Mouse (Mus musculus) G1E (cell line): Measurements from ENCODE around the gene Aftph. TPM values are rescaled to one million over a fixed set of nuclear protein-coding genes. Genes with fewer than 3 reads are reported as not detected.

Source experiments
- ATAC-seq: 2 replicates; pipeline ENCODE4 v1.8.0; 2016; ENCODE audit warnings: mild to moderate bottlenecking; ENCODE audit not compliant: insufficient number of reproducible peaks, poor library complexity, low FRiP score, severe bottlenecking; ENCODE audit errors: extremely low read depth
- DNase-seq: peaks from one replicate; pipeline ENCODE4 v3.0.0; 2012; ENCODE audit warnings: low spot score
- H3K27me3 ChIP-seq: 2 replicates; pipeline ENCODE4 v1.6.1; 2012; ENCODE audit warnings: mild to moderate bottlenecking, low read length, inconsistent platforms; ENCODE audit not compliant: insufficient read depth
- H3K36me3 ChIP-seq: replicated peaks from 2 replicates; pipeline ENCODE3; 2012; ENCODE audit warnings: mild to moderate bottlenecking, inconsistent platforms
- H3K4me1 ChIP-seq: 2 replicates; pipeline ENCODE4 v1.6.1; 2012; ENCODE audit warnings: low read depth, low read length, inconsistent platforms, mixed read lengths; ENCODE audit not compliant: insufficient read depth
- H3K4me3 ChIP-seq: 2 replicates; pipeline ENCODE4 v1.5.1; 2012; ENCODE audit warnings: low read depth, mild to moderate bottlenecking, inconsistent platforms, low read length, moderate library complexity, mixed read lengths
- H3K9me3 ChIP-seq: replicated peaks from 2 replicates; pipeline ENCODE4 v1.6.1; 2012; ENCODE audit warnings: inconsistent platforms
- CTCF ChIP-seq: IDR thresholded peaks from 2 replicates; pipeline ENCODE4 v1.5.1; 2012; ENCODE audit warnings: low read depth, low read length, inconsistent platforms, mixed read lengths
- GATA1 ChIP-seq: IDR thresholded peaks from 2 replicates; pipeline ENCODE4 v1.6.1; 2012; ENCODE audit warnings: borderline replicate concordance, low read length, inconsistent platforms, mixed read lengths
- GATA2 ChIP-seq: IDR thresholded peaks from 2 replicates; pipeline ENCODE4 v1.6.1; 2012; ENCODE audit warnings: low read depth, low read length, inconsistent platforms, borderline replicate concordance
- POLR2AphosphoS5 ChIP-seq: IDR thresholded peaks from 2 replicates; pipeline ENCODE4 v1.6.1; 2012; ENCODE audit warnings: low read depth, low read length, inconsistent platforms; ENCODE audit not compliant: insufficient replicate concordance
- TAL1 ChIP-seq: conservative IDR thresholded peaks from 2 replicates; pipeline ENCODE4 v1.6.1; 2012; ENCODE audit warnings: low read depth, low read length, inconsistent platforms, mixed read lengths
- polyA plus RNA-seq: library from polyadenylated mRNA; stranded (reverse); fragments of >175 nt; gene quantifications from 2 replicates; pipeline ENCODE4 v1.2.3, GENCODE M21; 2012
- total RNA-seq, 2 experiments: library from RNA; stranded (forward) in 1 of 2; stranded (reverse) in 1 of 2; fragments of 200-1000 nt in 1 of 2; fragments of >200 nt in 1 of 2; fragmentation: Nextera tagmentation in 1 of 2; gene quantifications; 2 replicates each; pipeline ENCODE4 v1.2.3; 2014 to 2017

Gene Aftph
- total and polyA plus RNA-seq, 3 experiments = 9.0 to 103 (median 56.9) TPM

DNA sequence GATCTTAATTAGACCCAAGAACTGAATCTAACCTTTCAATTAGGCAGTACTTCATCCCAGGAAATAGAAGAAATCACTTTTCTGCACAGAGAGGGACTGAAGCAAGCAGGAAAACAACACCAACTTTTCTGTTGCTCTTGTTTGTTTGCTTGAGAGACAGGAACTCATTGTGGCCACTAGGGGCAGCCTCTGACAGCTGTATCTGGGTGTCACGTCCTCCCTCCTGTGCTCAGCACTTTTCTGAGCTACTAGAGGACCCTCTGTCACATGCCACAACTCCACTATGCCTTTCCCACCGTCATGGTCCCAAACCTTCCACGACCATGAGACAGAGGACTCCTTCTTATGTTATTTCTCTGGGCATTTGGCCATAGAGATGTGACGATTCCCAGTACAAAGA is 79.7 kb downstream of the Aftph start:
- no peak for ATAC-seq
- peak; percentile 29 for DNase-seq

DNA sequence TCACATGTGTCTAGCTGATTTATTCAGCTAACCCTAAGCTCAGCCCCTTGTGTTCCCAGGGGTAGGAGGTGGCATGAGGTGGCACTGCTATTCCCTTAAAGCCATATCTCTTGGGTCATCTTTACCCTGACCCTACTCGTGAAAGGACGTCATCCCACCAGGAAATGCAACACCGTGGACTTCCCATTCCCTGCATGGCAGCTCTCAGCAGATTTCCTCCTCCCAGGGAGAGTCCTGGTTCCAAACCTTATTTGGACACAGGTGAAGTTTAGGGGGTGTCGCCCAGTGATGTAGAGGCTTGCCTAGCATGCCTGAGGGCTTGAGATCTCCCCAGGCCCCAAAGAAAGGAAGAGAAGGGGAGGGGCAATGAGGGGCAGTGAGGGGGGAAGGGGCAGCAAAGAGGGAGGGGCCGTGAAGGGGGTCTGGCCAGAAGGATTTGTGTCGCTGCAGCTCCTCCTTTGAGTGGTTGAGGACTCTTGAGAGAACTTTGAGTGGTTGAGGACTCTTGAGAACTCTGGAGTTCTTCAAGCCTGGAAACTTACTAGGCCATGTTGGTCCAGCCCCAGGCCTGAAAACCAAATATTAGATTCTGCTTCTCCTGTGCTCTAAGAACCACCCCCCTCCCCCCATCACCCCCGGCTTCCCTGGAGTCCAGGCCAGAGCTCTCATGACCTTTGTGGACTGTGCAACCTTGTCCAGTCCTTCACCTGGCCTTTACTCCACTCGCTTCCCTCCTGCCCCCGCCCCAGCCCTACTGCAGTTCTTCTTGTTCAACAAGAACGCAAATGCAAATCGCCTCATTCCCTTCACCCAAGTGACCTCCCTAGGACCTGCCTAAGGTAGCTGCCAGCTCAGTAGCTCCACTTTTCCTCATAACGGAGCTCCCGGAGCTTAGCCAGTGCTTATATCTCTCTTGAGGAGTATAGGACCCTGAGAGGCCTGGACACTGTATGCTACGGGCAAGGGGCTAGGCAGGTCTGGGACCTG is 81.0 kb downstream of the Aftph start:
- Histone ChIP-seq H3K27me3 (peaks cover 20% of the 10 kb centered on the region), H3K9me3 (no peaks in the 10 kb centered on the region), H3K4me1 (peaks cover 21% of the 10 kb centered on the region), H3K4me3 (no peak overlapping the region), H3K36me3 (no peaks in the 10 kb centered on the region)
- no peak for TF ChIP-seq GATA1
- TF ChIP-seq POLR2AphosphoS5 = no peak
- TF ChIP-seq CTCF = no peak
- TF ChIP-seq TAL1 = no peak
- no peak for TF ChIP-seq GATA2
- no peak for DNase-seq
- ATAC-seq = no peak

More for the DNA sequence above, 79.7 kb downstream of the Aftph start:
- Histone ChIP-seq H3K4me3 (no peak overlapping the region), H3K9me3 (no peaks in the 10 kb centered on the region), H3K4me1 (peaks cover 16% of the 10 kb centered on the region), H3K36me3 (no peaks in the 10 kb centered on the region), H3K27me3 (peaks cover 24% of the 10 kb centered on the region)
- TF ChIP-seq POLR2AphosphoS5 (no peak), GATA2 (no peak), TAL1 (no peak), CTCF (peak; percentile 80), GATA1 (no peak)

DNA sequence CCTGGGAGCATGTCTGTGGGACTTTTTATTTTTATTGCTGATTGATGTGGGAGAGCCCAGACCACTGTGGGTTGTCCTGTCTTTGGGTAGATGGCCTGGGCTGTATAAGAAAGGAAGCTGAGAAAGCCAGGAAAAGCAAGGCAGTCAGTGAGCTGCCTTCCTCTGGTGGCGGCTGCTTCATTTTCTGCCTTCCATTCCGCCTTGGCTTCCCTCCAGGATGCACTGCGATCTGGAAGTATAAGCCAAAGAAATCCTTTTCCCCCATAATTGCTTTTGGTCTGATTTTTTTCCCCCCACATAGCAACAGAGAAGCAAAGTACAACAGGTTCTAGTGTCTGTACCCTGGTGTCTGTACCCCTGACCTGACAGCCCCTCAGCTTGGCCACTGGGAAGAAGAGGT is 82.3 kb downstream of the Aftph start:
- no peak for DNase-seq
- H3K9me3 ChIP-seq = no peaks in the 10 kb centered on the region
- TF ChIP-seq POLR2AphosphoS5 = no peak
- TF ChIP-seq GATA2 = no peak
- TF ChIP-seq CTCF = no peak
- no peak for TF ChIP-seq GATA1
- TF ChIP-seq TAL1 = no peak
- no peak for ATAC-seq
- no peak overlapping the region for H3K4me3 ChIP-seq
- peaks cover 8% of the 10 kb centered on the region for H3K36me3 ChIP-seq
- peaks cover 21% of the 10 kb centered on the region for H3K4me1 ChIP-seq
- peaks cover 17% of the 10 kb centered on the region for H3K27me3 ChIP-seq

DNA sequence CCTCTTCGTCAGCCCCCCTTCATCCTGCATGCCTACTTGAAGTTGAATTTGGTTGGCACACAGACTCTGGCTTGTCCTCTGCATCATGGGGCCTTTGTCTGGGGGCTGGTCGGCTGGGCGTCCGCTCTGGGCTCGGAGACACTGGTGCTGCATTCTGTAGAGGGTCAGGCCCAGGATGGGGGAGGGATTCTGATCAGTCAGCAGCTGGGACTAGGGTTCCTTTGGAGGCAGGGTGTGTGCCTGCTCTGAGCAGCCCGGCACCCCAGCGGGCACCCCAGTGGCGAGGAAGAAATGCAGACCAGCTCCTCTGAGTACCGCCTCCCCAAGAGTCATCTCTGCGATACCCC is 84.7 kb downstream of the Aftph start:
- Histone ChIP-seq H3K27me3 (peaks cover 13% of the 10 kb centered on the region), H3K4me3 (no peak overlapping the region), H3K36me3 (peaks cover 25% of the 10 kb centered on the region), H3K4me1 (peaks cover 13% of the 10 kb centered on the region), H3K9me3 (no peaks in the 10 kb centered on the region)
- TF ChIP-seq GATA1 (no peak), POLR2AphosphoS5 (no peak)
- DNase-seq (no peak), ATAC-seq (no peak)

DNA sequence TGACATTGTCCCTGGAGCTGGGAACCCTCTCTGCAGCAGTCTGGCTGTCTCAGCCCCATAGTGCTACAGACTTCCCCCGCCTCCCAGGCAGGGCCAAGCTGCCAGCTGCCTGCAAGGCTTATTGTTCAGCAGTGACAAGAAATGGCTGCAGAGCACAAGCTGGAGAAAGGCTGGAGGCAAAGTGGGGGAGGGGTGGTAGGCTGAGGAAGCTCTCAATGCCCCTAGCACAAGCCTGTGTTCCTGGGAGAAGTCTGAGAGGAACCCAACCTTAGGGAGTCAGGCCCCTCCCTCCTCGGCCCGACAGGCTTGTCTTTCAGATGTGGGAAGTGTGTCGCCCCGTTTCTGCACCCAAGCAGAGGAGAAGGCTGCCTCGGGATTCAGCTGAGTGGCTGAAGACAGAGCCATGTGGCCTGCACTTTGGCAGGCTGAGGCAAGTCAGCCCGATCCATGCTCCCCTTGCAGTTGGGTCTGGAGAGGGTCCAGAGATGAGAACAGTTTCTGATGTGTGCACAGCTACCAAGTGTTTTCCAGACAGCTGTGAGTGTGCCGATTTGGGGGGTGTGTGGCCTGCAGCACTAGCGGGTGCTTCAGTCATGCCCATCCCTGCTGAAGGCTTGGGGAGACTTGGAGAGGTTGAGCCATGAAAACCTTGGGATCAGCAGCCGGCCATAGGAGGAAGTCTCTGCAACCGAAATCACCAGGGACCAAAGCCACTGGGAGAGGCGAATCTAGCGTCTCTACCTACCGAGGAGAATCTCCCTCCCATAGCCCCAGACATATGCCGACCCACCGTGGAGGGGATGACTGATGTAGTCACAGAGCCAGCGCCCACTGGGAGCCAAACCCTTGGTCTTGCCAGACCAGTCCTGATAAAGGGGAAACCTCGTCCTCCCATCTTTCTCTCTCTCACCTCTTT is 85.3 kb downstream of the Aftph start:
- TF ChIP-seq CTCF = no peak
- no peak for TF ChIP-seq GATA1
- TF ChIP-seq GATA2 = no peak
- TF ChIP-seq POLR2AphosphoS5 = no peak
- no peak for TF ChIP-seq TAL1
- ATAC-seq = no peak
- Histone ChIP-seq H3K27me3 (peaks cover 13% of the 10 kb centered on the region), H3K36me3 (peaks cover 31% of the 10 kb centered on the region), H3K4me1 (peaks cover 8% of the 10 kb centered on the region), H3K9me3 (no peaks in the 10 kb centered on the region), H3K4me3 (no peak overlapping the region)
- no peak for DNase-seq

DNA sequence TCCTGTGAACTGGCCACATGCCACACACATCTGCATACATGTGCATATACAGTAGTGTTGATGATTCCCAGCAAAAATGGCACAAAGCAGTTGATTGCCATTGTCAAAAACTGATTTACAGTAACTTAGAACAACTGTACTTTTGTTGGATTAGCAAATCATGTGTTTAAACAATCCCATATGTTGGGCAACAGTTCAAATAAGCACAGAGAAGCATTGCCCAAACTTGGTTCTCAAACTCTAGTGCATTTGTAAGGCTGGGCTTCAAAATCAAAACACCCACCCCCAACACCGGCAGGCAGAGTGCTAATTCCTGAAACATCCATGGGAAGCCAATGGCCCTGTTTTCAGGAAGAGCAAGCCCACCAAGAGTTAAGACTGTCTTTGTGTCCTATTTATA is 90.2 kb downstream of the Aftph start:
- H3K27me3 ChIP-seq = no peaks in the 10 kb centered on the region
- H3K4me1 ChIP-seq = peaks cover 12% of the 10 kb centered on the region
- H3K9me3 ChIP-seq = no peaks in the 10 kb centered on the region
- H3K36me3 ChIP-seq = peaks cover 69% of the 10 kb centered on the region
- TF ChIP-seq POLR2AphosphoS5 (no peak), TAL1 (no peak), GATA2 (no peak), CTCF (no peak), GATA1 (no peak)
- DNase-seq (no peak), ATAC-seq (no peak)
- H3K4me3 ChIP-seq = no peak overlapping the region
